Mouse (Mus musculus) thymus, postnatal 4 days (tissue): ENCODE measurements around the gene Ttll1.
"Not testable (repeated sequence)": the region's sequence is repeated elsewhere in the genome, so short reads cannot be mapped to it uniquely, and the experiment has no call there.

Source experiments
- DNase-seq: peaks from one replicate; pipeline ENCODE4 v3.0.0; 2021

Gene Ttll1

GRCm38 (mm10) chr15:83481236-83481780, 29.4 kb downstream of the Ttll1 start:
- no peak for DNase-seq

GRCm38 (mm10) chr15:83479818-83480217, 30.9 kb downstream of the Ttll1 start:
- no peak for DNase-seq

GRCm38 (mm10) chr15:83478096-83478495, 32.6 kb downstream of the Ttll1 start:
- DNase-seq: no peak

- no peak for DNase-seq
These were observed 34.0 kb downstream of the Ttll1 start for GRCm38 (mm10) chr15:83476593-83477273.

GRCm38 (mm10) chr15:83474466-83474836, 36.2 kb downstream of the Ttll1 start:
- DNase-seq: peak; percentile 36

- peak; percentile 67 for DNase-seq
These were observed 36.7 kb downstream of the Ttll1 start for GRCm38 (mm10) chr15:83473832-83474465.

GRCm38 (mm10) chr15:83473251-83473650, 37.4 kb downstream of the Ttll1 start:
- no peak for DNase-seq

GRCm38 (mm10) chr15:83471476-83471875, 39.2 kb downstream of the Ttll1 start:
- DNase-seq: no peak

- no peak for DNase-seq
These were observed 40.2 kb downstream of the Ttll1 start for GRCm38 (mm10) chr15:83470443-83470842.

GRCm38 (mm10) chr15:83469279-83469821, 41.3 kb downstream of the Ttll1 start:
- no peak for DNase-seq

GRCm38 (mm10) chr15:83467232-83467966, 43.3 kb downstream of the Ttll1 start:
- DNase-seq: no peak

- no peak for DNase-seq
These were observed 44.4 kb downstream of the Ttll1 start for GRCm38 (mm10) chr15:83466331-83466730.

- DNase-seq: peak; percentile 39
These were observed 45.6 kb downstream of the Ttll1 start for GRCm38 (mm10) chr15:83464905-83465650.

GRCm38 (mm10) chr15:83464083-83464904, 46.4 kb downstream of the Ttll1 start, which contains the start of gene Pacsin2:
Gene Pacsin2 (minus strand): TSS chr15:83464606.
- peak; percentile 96 for DNase-seq

GRCm38 (mm10) chr15:83463369-83464082, 47.2 kb downstream of the Ttll1 start:
- DNase-seq: peak; percentile 19

- not testable (repeated sequence) for DNase-seq
These were observed 48.3 kb downstream of the Ttll1 start for GRCm38 (mm10) chr15:83462349-83462748.

- DNase-seq: no peak
These were observed 49.8 kb downstream of the Ttll1 start for GRCm38 (mm10) chr15:83460891-83461290.

- no peak for DNase-seq
These were observed 53.2 kb downstream of the Ttll1 start for GRCm38 (mm10) chr15:83457541-83457940.

- DNase-seq: no peak
These were observed 55.1 kb downstream of the Ttll1 start for GRCm38 (mm10) chr15:83455637-83456036.

- DNase-seq: no peak
These were observed 55.7 kb downstream of the Ttll1 start for GRCm38 (mm10) chr15:83455034-83455433.

GRCm38 (mm10) chr15:83454419-83454818, 56.3 kb downstream of the Ttll1 start:
- DNase-seq: no peak
